Mouse (Mus musculus) ES-E14 (cell line): ENCODE measurements around the gene Pcgf6. TPM values are rescaled to one million over a fixed set of nuclear protein-coding genes. Genes with fewer than 3 reads are reported as not detected.
"Not testable (repeated sequence)": the region's sequence is repeated elsewhere in the genome, so short reads cannot be mapped to it uniquely, and the experiment has no call there.

ENCODE experiments used
- DNase-seq: peaks from one replicate; pipeline ENCODE4 v3.0.0-alpha.2; 2013; ENCODE audit warnings: low read depth, low spot score
- H3K27ac ChIP-seq: 2 replicates; pipeline ENCODE4 v1.5.1; 2012; ENCODE audit warnings: low read depth, mild to moderate bottlenecking, low read length, moderate library complexity, mixed read lengths; ENCODE audit not compliant: poor library complexity, insufficient read depth, severe bottlenecking
- H3K36me3 ChIP-seq: 2 replicates; pipeline ENCODE4 v1.6.1; 2012; ENCODE audit warnings: mild to moderate bottlenecking, low read length, moderate library complexity, mixed read lengths; ENCODE audit not compliant: control insufficient read depth, poor library complexity, insufficient read depth, severe bottlenecking
- H3K4me1 ChIP-seq, 2 experiments: fragments of 150-350 bp in 1 of 2; sonication (generic) in 1 of 2; 2 replicates each; pipeline ENCODE4 v1.6.1; 2012; ENCODE audit warnings: low read length in 2 of 2, mild to moderate bottlenecking in 1 of 2, mixed read lengths in 1 of 2; ENCODE audit not compliant: control insufficient read depth in 2 of 2, insufficient read depth in 2 of 2, poor library complexity in 1 of 2
- H3K4me3 ChIP-seq, 2 experiments: fragments of 150-350 bp in 1 of 2; sonication (generic) in 1 of 2; 2 replicates each; pipeline ENCODE4 v1.5.1; 2012; ENCODE audit warnings: low read length in 2 of 2, low read depth in 1 of 2, mild to moderate bottlenecking in 1 of 2, mixed read lengths in 1 of 2; ENCODE audit not compliant: insufficient read depth in 1 of 2, poor library complexity in 1 of 2, severe bottlenecking in 1 of 2
- H3K9ac ChIP-seq: 2 replicates; pipeline ENCODE4 v1.6.1; 2012; ENCODE audit warnings: low read depth, mild to moderate bottlenecking, low read length, mixed read lengths; ENCODE audit not compliant: poor library complexity, insufficient read depth, severe bottlenecking
- H3K9me3 ChIP-seq: fragments of 150-350 bp; sonication (generic); 2 replicates; pipeline ENCODE4 v1.6.1; 2012; ENCODE audit warnings: low read depth, mild to moderate bottlenecking, low read length; ENCODE audit not compliant: control insufficient read depth, insufficient read depth
- CHD2 ChIP-seq: IDR thresholded peaks from 2 replicates; pipeline ENCODE4 v1.6.1; 2014; ENCODE audit warnings: mild to moderate bottlenecking, low read depth, low read length, inconsistent platforms
- HCFC1 ChIP-seq: IDR thresholded peaks from 2 replicates; pipeline ENCODE4 v1.6.1; 2012; ENCODE audit warnings: low read length, inconsistent platforms, borderline replicate concordance; ENCODE audit not compliant: insufficient read depth
- MAFK ChIP-seq: IDR thresholded peaks from 2 replicates; pipeline ENCODE4 v1.6.1; 2014; ENCODE audit warnings: mild to moderate bottlenecking, low read depth, low read length, inconsistent platforms; ENCODE audit not compliant: insufficient read depth
- ZC3H11A ChIP-seq: IDR thresholded peaks from 2 replicates; pipeline ENCODE4 v1.6.1; 2012; ENCODE audit warnings: low read depth, mild to moderate bottlenecking, inconsistent platforms, low read length, borderline replicate concordance
- ZNF384 ChIP-seq: IDR thresholded peaks from 2 replicates; pipeline ENCODE4 v1.6.1; 2012; ENCODE audit warnings: low read depth, low read length, inconsistent platforms
- in situ Hi-C, 2 experiments: fragments of 600-800 bp; cut with MboI; formaldehyde crosslinking; loops; one replicate each; pipeline ENCODE4 v1.15.1; 2025; ENCODE audit warnings: low sequenced_read_pairs in 2 of 2, inconsistent platforms in 1 of 2; ENCODE audit not compliant: unreplicated experiment in 2 of 2
- total RNA-seq: library from RNA; depleted of rRNA; stranded (reverse); fragments of 300-350 nt; gene quantifications from 2 replicates; pipeline ENCODE4 v1.2.3, GENCODE M21; 2012

The Pcgf6 gene
- total RNA-seq, 1 experiment = 40.2 TPM

GRCm38 (mm10) chr19:46999753-47000152 is 51.0 kb downstream of the Pcgf6 start:
- DNase-seq = no peak
- TF ChIP-seq CHD2 (no peak), ZNF384 (no peak), MAFK (no peak), HCFC1 (no peak), ZC3H11A (no peak)
- Histone ChIP-seq H3K36me3 (no peaks in the 10 kb centered on the region), H3K27ac (no peak overlapping the region), H3K4me3 (no peak overlapping the region), H3K4me1 (peaks cover 0 to 2% of the 10 kb centered on the region in 2 experiments; a peak in 1 of 4 replicates), H3K9ac (no peak overlapping the region), H3K9me3 (no peaks in the 10 kb centered on the region)
- in situ Hi-C loops = loop anchor here (10.0 kb wide), 1 partner anchor 115 kb away; no protein-coding TSS in a partner anchor

GRCm38 (mm10) chr19:46998953-46999352 is 51.8 kb downstream of the Pcgf6 start:
- no peak overlapping the region for H3K4me3 ChIP-seq
- no peak for TF ChIP-seq MAFK
- no peak for TF ChIP-seq HCFC1
- no peak for TF ChIP-seq ZC3H11A
- no peak for TF ChIP-seq ZNF384
- TF ChIP-seq CHD2 = no peak
- H3K4me1 ChIP-seq = no peaks in the 10 kb centered on the region; a peak in 1 of 4 replicates
- H3K9ac ChIP-seq = no peak overlapping the region
- no peaks in the 10 kb centered on the region for H3K9me3 ChIP-seq
- in situ Hi-C loops = loop anchor here (10.0 kb wide), 1 partner anchor 114 kb away; no protein-coding TSS in a partner anchor
- H3K36me3 ChIP-seq = no peaks in the 10 kb centered on the region
- no peak overlapping the region for H3K27ac ChIP-seq
- DNase-seq = no peak

- in situ Hi-C loops = loop anchor here (10.0 kb wide), 1 partner anchor 114 kb away; no protein-coding TSS in a partner anchor
- Histone ChIP-seq H3K4me1 (no peaks in the 10 kb centered on the region; a peak in 1 of 4 replicates), H3K36me3 (no peaks in the 10 kb centered on the region), H3K9ac (no peak overlapping the region), H3K27ac (no peak overlapping the region), H3K9me3 (no peaks in the 10 kb centered on the region), H3K4me3 (no peak overlapping the region)
- no peak for DNase-seq
- TF ChIP-seq ZC3H11A (no peak), MAFK (no peak), CHD2 (no peak), HCFC1 (no peak), ZNF384 (no peak)
These were observed 52.4 kb downstream of the Pcgf6 start for GRCm38 (mm10) chr19:46998168-46998870.

- TF ChIP-seq ZNF384 (no peak), CHD2 (no peak)
- H3K9ac ChIP-seq = no peak overlapping the region
- H3K36me3 ChIP-seq = no peaks in the 10 kb centered on the region
These were observed 54.6 kb downstream of the Pcgf6 start for GRCm38 (mm10) chr19:46996095-46996494.

GRCm38 (mm10) chr19:46992329-46992728 is 58.4 kb downstream of the Pcgf6 start:
- not testable (repeated sequence) for H3K27ac ChIP-seq, H3K9ac ChIP-seq, H3K4me3 ChIP-seq, H3K36me3 ChIP-seq, H3K9me3 ChIP-seq, DNase-seq
- peaks cover 3 to 17% of the 10 kb centered on the region in 2 experiments; a peak in 3 of 4 replicates for H3K4me1 ChIP-seq
- in situ Hi-C loops = loop anchor here (10.0 kb wide), 1 partner anchor 108 kb away; no protein-coding TSS in a partner anchor

More at GRCm38 (mm10) chr19:46996095-46996494, 54.6 kb downstream of the Pcgf6 start:
- in situ Hi-C loops = loop anchor here (10.0 kb wide), 1 partner anchor 111 kb away; no protein-coding TSS in a partner anchor
- Histone ChIP-seq H3K4me1 (peaks cover 0 to 2% of the 10 kb centered on the region in 2 experiments; a peak in 1 of 4 replicates), H3K9me3 (no peaks in the 10 kb centered on the region), H3K27ac (no peak overlapping the region), H3K4me3 (no peak overlapping the region)
- DNase-seq = no peak
